Mouse (Mus musculus): ENCODE measurements around the gene 4933427D14Rik.

GRCm38 (mm10) chr11:72190857-72191256 lies 16.4 kb downstream of the 4933427D14Rik start:
- TF ChIP-seq CTCF (IDR thresholded peaks at IDR 0.05; ENCODE audit: insufficient read depth, low read length) (no peak), POLR2A (IDR thresholded peaks at IDR 0.05; ENCODE audit: borderline replicate concordance, extremely low read depth, low read depth, low read length) (no peak)
